Mouse (Mus musculus): Measurements from ENCODE around the gene Dusp7. TPM values are rescaled to one million over a fixed set of nuclear protein-coding genes. Genes with fewer than 3 reads are reported as not detected.

Gene Dusp7
- total and polyA plus RNA-seq, 2 experiments = 1.8 to 10.1 TPM

DNA sequence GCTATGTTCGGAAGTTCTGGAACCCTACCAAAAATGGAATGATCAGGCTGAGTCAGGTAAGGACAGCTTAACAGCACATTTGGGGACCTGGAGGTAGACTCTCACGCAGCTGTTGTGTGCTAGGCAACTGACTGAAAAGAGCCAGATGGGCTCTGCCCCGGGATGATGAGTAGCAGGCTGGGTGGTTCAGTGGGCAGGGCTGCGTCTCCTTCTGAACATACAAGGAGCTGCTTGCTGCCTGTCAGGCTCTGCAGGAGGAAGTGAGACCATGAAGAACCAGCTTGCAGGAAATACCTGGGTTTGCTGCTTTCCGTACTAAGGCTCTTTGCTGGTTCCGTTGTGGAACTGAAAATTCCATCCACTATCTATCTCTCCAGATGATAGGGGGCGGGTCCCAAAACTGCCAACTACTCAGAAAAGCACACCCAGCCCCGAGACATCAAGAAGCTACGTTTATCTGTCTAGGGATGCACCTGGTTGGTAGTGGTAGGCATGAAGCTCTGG is 42.7 kb downstream of the Dusp7 start:
- H3K4me3 ChIP-seq (ENCODE audit: insufficient read depth, low read depth, low read length) = no peak overlapping the region
- H3K27ac ChIP-seq (replicated peaks; ENCODE audit: insufficient read depth, low read depth, low read length) = no peak overlapping the region
- no peak overlapping the region for H3K9ac ChIP-seq (ENCODE audit: low read depth, low read length)
- H3K36me3 ChIP-seq (ENCODE audit: control insufficient read depth, insufficient read depth, low read length) = no peaks in the 10 kb centered on the region
- WGBS = 68% methylated on average over 9 of the region's 9 CpGs
- H3K79me2 ChIP-seq (ENCODE audit: control insufficient read depth, insufficient read depth, low read length) = no peaks in the 10 kb centered on the region
- H3K27me3 ChIP-seq (ENCODE audit: control insufficient read depth, insufficient read depth, low read length) = no peaks in the 10 kb centered on the region
- DNase-seq (ENCODE audit: extremely low read depth, low read depth, low spot score) = no peak
- H3K4me1 ChIP-seq (ENCODE audit: control insufficient read depth, insufficient read depth, low read length) = no peaks in the 10 kb centered on the region
- TF ChIP-seq CTCF (IDR thresholded peaks at IDR 0.05; ENCODE audit: low read depth, low read length) = no peak
- no peak for TF ChIP-seq POLR2A (IDR thresholded peaks at IDR 0.05; ENCODE audit: extremely low read depth, insufficient read depth, low read length)

DNA sequence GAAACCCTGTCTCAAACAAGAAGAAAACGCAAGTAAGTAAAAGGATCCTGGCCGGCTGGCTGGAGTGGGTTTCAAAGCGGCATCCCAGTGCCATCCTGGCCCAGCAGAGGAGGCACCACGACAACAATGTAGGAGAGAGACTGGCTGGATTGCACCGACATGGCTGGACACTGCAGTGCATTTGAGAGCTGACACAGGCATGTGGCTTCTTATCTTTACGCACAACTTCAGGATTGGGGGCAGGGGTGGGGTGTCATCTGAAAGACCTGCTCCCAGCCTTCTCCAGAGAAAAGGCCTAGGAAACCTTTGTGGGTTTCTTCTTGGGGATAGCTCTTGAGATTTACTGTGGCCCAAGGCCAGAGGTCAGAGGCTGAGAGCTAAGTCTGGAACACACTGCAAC is 43.3 kb downstream of the Dusp7 start:
- Histone ChIP-seq H3K27ac (replicated peaks; ENCODE audit: insufficient read depth, low read depth, low read length) (no peak overlapping the region), H3K79me2 (ENCODE audit: control insufficient read depth, insufficient read depth, low read length) (no peaks in the 10 kb centered on the region), H3K4me3 (ENCODE audit: insufficient read depth, low read depth, low read length) (no peak overlapping the region), H3K4me1 (ENCODE audit: control insufficient read depth, insufficient read depth, low read length) (no peaks in the 10 kb centered on the region), H3K9ac (ENCODE audit: low read depth, low read length) (no peak overlapping the region), H3K27me3 (ENCODE audit: control insufficient read depth, insufficient read depth, low read length) (no peaks in the 10 kb centered on the region), H3K36me3 (ENCODE audit: control insufficient read depth, insufficient read depth, low read length) (no peaks in the 10 kb centered on the region)
- no peak for DNase-seq (ENCODE audit: extremely low read depth, low read depth, low spot score)
- TF ChIP-seq CTCF (IDR thresholded peaks at IDR 0.05; ENCODE audit: low read depth, low read length) (no peak), POLR2A (IDR thresholded peaks at IDR 0.05; ENCODE audit: extremely low read depth, insufficient read depth, low read length) (no peak)
- 86% methylated on average over 6 of the region's 6 CpGs for WGBS

GRCm38 (mm10) chr9:106412210-106412609 is 43.8 kb downstream of the Dusp7 start:
- Histone ChIP-seq H3K4me3 (ENCODE audit: insufficient read depth, low read depth, low read length) (no peak overlapping the region), H3K27me3 (ENCODE audit: control insufficient read depth, insufficient read depth, low read length) (no peaks in the 10 kb centered on the region), H3K27ac (replicated peaks; ENCODE audit: insufficient read depth, low read depth, low read length) (no peak overlapping the region), H3K9ac (ENCODE audit: low read depth, low read length) (no peak overlapping the region), H3K4me1 (ENCODE audit: control insufficient read depth, insufficient read depth, low read length) (no peaks in the 10 kb centered on the region), H3K36me3 (ENCODE audit: control insufficient read depth, insufficient read depth, low read length) (no peaks in the 10 kb centered on the region), H3K79me2 (ENCODE audit: control insufficient read depth, insufficient read depth, low read length) (no peaks in the 10 kb centered on the region)
- WGBS = 85% methylated on average over 3 of the region's 3 CpGs
- DNase-seq (ENCODE audit: extremely low read depth, low read depth, low spot score) = no peak
- no peak for TF ChIP-seq CTCF (IDR thresholded peaks at IDR 0.05; ENCODE audit: low read depth, low read length)
- no peak for TF ChIP-seq POLR2A (IDR thresholded peaks at IDR 0.05; ENCODE audit: extremely low read depth, insufficient read depth, low read length)

- no peak overlapping the region for H3K27ac ChIP-seq (replicated peaks; ENCODE audit: insufficient read depth, low read depth, low read length)
- 95% methylated on average over 5 of the region's 5 CpGs for WGBS
These were observed 45.2 kb downstream of the Dusp7 start for GRCm38 (mm10) chr9:106413606-106414005.

DNA sequence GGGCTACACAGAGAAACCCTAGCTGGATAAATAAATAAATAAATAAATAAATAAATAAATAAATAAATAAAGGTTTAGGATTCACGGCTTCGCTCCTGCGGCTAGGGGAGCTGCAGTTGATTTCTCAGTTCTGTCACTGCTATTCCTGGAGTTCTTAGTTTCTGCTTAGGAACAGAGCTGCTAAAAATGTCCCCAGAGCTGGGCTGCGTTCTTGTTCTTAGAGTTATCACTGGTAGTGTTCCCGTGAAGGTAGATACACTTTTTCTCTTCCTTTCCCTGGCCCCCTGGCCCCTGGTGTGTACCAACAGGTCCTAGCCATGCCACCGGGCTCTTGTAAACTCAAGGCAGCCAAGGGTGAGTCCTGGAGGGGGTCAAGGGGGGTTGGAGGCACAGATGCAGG is 48.4 kb downstream of the Dusp7 start:
- Histone ChIP-seq H3K27ac (replicated peaks; ENCODE audit: insufficient read depth, low read depth, low read length) (no peak overlapping the region), H3K9ac (ENCODE audit: low read depth, low read length) (no peak overlapping the region), H3K36me3 (ENCODE audit: control insufficient read depth, insufficient read depth, low read length) (no peaks in the 10 kb centered on the region), H3K4me1 (ENCODE audit: control insufficient read depth, insufficient read depth, low read length) (no peaks in the 10 kb centered on the region), H3K79me2 (ENCODE audit: control insufficient read depth, insufficient read depth, low read length) (no peaks in the 10 kb centered on the region), H3K27me3 (ENCODE audit: control insufficient read depth, insufficient read depth, low read length) (peaks cover 4% of the 10 kb centered on the region; the same call in 1 of the 2 replicates), H3K4me3 (ENCODE audit: insufficient read depth, low read depth, low read length) (no peak overlapping the region)
- WGBS = 92% methylated on average over 6 of the region's 6 CpGs
- TF ChIP-seq POLR2A (IDR thresholded peaks at IDR 0.05; ENCODE audit: extremely low read depth, insufficient read depth, low read length) (no peak), CTCF (IDR thresholded peaks at IDR 0.05; ENCODE audit: low read depth, low read length) (no peak)
- DNase-seq (ENCODE audit: extremely low read depth, low read depth, low spot score) = no peak

More at GRCm38 (mm10) chr9:106413606-106414005, 45.2 kb downstream of the Dusp7 start:
- DNase-seq (ENCODE audit: extremely low read depth, low read depth, low spot score) = no peak
- Histone ChIP-seq H3K79me2 (ENCODE audit: control insufficient read depth, insufficient read depth, low read length) (no peaks in the 10 kb centered on the region), H3K9ac (ENCODE audit: low read depth, low read length) (no peak overlapping the region), H3K27me3 (ENCODE audit: control insufficient read depth, insufficient read depth, low read length) (no peaks in the 10 kb centered on the region; the same call in 1 of the 2 replicates), H3K36me3 (ENCODE audit: control insufficient read depth, insufficient read depth, low read length) (no peaks in the 10 kb centered on the region), H3K4me1 (ENCODE audit: control insufficient read depth, insufficient read depth, low read length) (no peaks in the 10 kb centered on the region), H3K4me3 (ENCODE audit: insufficient read depth, low read depth, low read length) (no peak overlapping the region)
- TF ChIP-seq CTCF (IDR thresholded peaks at IDR 0.05; ENCODE audit: low read depth, low read length) (no peak), POLR2A (IDR thresholded peaks at IDR 0.05; ENCODE audit: extremely low read depth, insufficient read depth, low read length) (no peak)

GRCm38 (mm10) chr9:106417841-106418625 is 49.6 kb downstream of the Dusp7 start:
- no peak for DNase-seq (ENCODE audit: extremely low read depth, low read depth, low spot score)
- H3K4me1 ChIP-seq (ENCODE audit: control insufficient read depth, insufficient read depth, low read length) = no peaks in the 10 kb centered on the region
- no peak for TF ChIP-seq CTCF (IDR thresholded peaks at IDR 0.05; ENCODE audit: low read depth, low read length)
- no peak for TF ChIP-seq POLR2A (IDR thresholded peaks at IDR 0.05; ENCODE audit: extremely low read depth, insufficient read depth, low read length)
- 28% methylated on average over 29 of the region's 29 CpGs for WGBS
- no peaks in the 10 kb centered on the region for H3K79me2 ChIP-seq (ENCODE audit: control insufficient read depth, insufficient read depth, low read length)
- peak overlapping the region; percentile 32; the same call in 1 of the 2 replicates for H3K9ac ChIP-seq (ENCODE audit: low read depth, low read length)
- H3K4me3 ChIP-seq (ENCODE audit: insufficient read depth, low read depth, low read length) = peak overlapping the region; percentile 15; the same call in 1 of the 2 replicates
- H3K27me3 ChIP-seq (ENCODE audit: control insufficient read depth, insufficient read depth, low read length) = peaks cover 4% of the 10 kb centered on the region; the same call in 1 of the 2 replicates
- H3K27ac ChIP-seq (replicated peaks; ENCODE audit: insufficient read depth, low read depth, low read length) = no peak overlapping the region
- H3K36me3 ChIP-seq (ENCODE audit: control insufficient read depth, insufficient read depth, low read length) = no peaks in the 10 kb centered on the region

All from liver, adult 2 months (tissue).